Mouse (Mus musculus) stomach, postnatal 0 days (tissue): ENCODE data around the gene Frmpd3.

Experiments
- CTCF ChIP-seq: IDR thresholded peaks from 2 replicates; pipeline ENCODE4 v1.5.1; 2016; ENCODE audit warnings: antibody characterized with exemption, low read depth, mild to moderate bottlenecking, moderate library complexity
- EP300 ChIP-seq: optimal IDR thresholded peaks from 2 replicates; pipeline ENCODE3; 2016; ENCODE audit warnings: antibody characterized with exemption

DNA sequence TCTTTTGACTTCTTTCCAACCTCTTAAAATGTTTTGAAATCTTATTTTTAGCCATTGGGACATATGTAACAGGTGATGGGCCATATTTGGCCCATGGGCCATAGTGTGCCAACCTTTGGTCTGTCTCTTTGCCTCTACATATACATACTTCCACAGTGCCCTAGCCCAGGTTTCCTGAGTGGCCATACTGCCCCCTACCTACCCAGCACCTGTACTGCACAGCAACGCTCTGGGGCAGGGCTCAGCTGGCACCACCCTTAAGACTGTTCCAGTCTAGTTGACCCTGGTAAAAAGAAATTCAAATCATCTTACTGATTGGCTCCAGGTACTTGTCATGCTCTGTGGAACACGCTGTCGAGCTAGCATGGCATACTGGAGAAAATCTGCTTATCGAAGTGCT, 60.8 kb downstream of the Frmpd3 start:
- peak; percentile 41 for TF ChIP-seq CTCF
- TF ChIP-seq EP300: no peak
